Mouse (Mus musculus): ENCODE measurements around the gene Adora2b. TPM values are rescaled to one million over a fixed set of nuclear protein-coding genes. Genes with fewer than 3 reads are reported as not detected.

Adora2b gene
- polyA plus RNA-seq, 1 experiment: 17.3 TPM

GRCm38 (mm10) chr11:62314984-62315383 lies 66.2 kb downstream of the Adora2b start:
- no peaks in the 10 kb centered on the region for H3K4me1 ChIP-seq (ENCODE audit: control insufficient read depth, insufficient read depth, low read length)
- WGBS: 95% methylated on average over 5 of the region's 5 CpGs
- H3K4me3 ChIP-seq (replicated peaks; ENCODE audit: extremely low read depth, low read depth, low read length): no peak overlapping the region
- no peak for DNase-seq
- TF ChIP-seq POLR2A (IDR thresholded peaks at IDR 0.05; ENCODE audit: borderline replicate concordance, extremely low read depth, low read depth, low read length): no peak
- no peak for TF ChIP-seq CTCF (IDR thresholded peaks at IDR 0.05; ENCODE audit: insufficient read depth, low read length)

Other genes with a start within 250 kb of the Adora2b start
- gene Zswim7, start 32.4 kb downstream of the Adora2b start, polyA plus RNA-seq (2012; rRNA removed): 3.3 and 6.9 TPM in 2 replicates
- 3.7 and 6.2 TPM in 2 replicates for gene Ttc19, start 32.5 kb downstream of the Adora2b start, polyA plus RNA-seq (2012; rRNA removed)
- 4.5 and 5.3 TPM in 2 replicates for gene Pigl, start 209.5 kb downstream of the Adora2b start, polyA plus RNA-seq (2012; rRNA removed)
- 80.7 and 92.5 TPM in 2 replicates for gene Ncor1, start 209.6 kb downstream of the Adora2b start, polyA plus RNA-seq (2012; rRNA removed)

Data from lung, adult 2 months (tissue).